Mouse (Mus musculus) left cerebral cortex, postnatal 10 days (tissue): ENCODE results near the gene Bcam. TPM values are rescaled to one million over a fixed set of nuclear protein-coding genes. Genes with fewer than 3 reads are reported as not detected.

Experiments
- DNase-seq, 2 experiments: peaks; one replicate each; pipeline ENCODE4 v3.0.0; 2021 to 2022; ENCODE audit warnings: low spot score in 2 of 2, mixed read lengths in 1 of 2; ENCODE audit errors: extremely low spot score in 1 of 2
- intact Hi-C: fragments of 180-260 bp; cut with DNase I; formaldehyde crosslinking; loops from one replicate; pipeline ENCODE4 v1.15.1; 2025
- total RNA-seq, 2 experiments: library from RNA; stranded (reverse); gene quantifications; 2 replicates each; pipeline ENCODE4 v1.2.3; 2021

The Bcam gene
- total RNA-seq: 10 to 100 TPM; 10.3 to 10.9 TPM

GRCm38 (mm10) chr7:19770984-19771391 is at the start of gene Bcam:
TSS of gene Bcam (minus strand) at chr7:19771016.
- intact Hi-C loops: no loop called here
- DNase-seq: peak in 1 of 2 experiments; percentile 36

DNA sequence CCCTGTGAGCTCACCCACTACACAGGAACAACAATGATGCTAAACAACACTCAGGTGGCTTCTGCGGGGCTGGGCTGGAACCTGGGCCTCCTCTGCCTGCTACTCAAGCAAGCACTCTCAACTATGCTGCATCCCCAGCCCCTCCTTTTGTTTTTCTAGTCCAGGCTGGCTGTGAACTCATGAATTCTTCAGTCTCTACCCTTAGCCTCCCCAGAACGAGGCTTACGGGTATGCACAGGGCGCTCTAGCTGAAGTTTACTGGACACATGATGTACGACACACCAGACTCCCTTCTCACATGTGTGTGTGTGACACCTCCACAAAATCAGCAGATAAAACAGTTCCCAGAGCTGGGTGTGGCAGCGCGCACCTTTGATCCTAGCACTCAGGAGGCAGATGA is 48.1 kb upstream of the Bcam start:
- intact Hi-C loops: no loop called here
- DNase-seq: no peak

GRCm38 (mm10) chr7:19818440-19818839 is 47.6 kb upstream of the Bcam start:
- intact Hi-C loops: no loop called here
- DNase-seq: no peak

DNA sequence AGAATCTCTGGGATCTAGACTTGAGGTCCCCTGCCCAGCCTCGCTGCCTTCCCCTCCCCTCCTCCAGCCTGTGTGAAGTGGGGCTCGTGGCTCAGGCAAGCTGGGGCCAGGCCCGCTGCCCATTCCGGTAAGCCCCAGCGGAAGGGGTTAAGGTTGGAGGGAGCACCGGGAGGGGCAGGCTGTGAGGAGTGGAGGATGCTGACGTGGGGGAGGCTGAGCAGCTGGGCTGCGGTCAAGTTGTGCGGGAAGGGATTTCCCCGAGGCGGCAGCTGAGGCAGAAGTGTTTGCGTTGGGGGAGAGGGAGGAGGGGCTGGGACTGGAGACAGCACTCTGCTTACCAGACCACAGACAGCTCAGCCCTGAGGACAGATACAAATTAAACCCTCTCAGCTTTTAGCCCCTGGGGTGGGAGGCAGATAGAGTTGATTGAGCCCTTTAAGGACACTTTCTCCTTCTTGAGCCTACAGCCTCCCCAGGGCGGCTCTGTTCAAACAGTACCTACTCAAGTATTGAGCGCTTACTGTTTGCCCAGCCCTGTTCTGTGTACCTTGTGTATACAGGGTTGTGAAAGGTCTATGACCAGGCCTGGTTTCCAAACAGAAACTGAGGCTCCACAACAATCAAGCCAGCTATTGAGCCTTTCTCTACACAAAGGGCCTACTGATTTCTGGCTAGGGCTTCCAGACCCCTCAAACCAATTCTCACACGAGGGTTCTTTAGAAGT is 46.7 kb upstream of the Bcam start:
- intact Hi-C loops: no loop called here
- DNase-seq: peak in 1 of 2 experiments; percentile 83

- peak; percentile 28 to 94 for DNase-seq
- intact Hi-C loops: no loop called here
Observed at GRCm38 (mm10) chr7:19816224-19816771, 45.5 kb upstream of the Bcam start.

DNA sequence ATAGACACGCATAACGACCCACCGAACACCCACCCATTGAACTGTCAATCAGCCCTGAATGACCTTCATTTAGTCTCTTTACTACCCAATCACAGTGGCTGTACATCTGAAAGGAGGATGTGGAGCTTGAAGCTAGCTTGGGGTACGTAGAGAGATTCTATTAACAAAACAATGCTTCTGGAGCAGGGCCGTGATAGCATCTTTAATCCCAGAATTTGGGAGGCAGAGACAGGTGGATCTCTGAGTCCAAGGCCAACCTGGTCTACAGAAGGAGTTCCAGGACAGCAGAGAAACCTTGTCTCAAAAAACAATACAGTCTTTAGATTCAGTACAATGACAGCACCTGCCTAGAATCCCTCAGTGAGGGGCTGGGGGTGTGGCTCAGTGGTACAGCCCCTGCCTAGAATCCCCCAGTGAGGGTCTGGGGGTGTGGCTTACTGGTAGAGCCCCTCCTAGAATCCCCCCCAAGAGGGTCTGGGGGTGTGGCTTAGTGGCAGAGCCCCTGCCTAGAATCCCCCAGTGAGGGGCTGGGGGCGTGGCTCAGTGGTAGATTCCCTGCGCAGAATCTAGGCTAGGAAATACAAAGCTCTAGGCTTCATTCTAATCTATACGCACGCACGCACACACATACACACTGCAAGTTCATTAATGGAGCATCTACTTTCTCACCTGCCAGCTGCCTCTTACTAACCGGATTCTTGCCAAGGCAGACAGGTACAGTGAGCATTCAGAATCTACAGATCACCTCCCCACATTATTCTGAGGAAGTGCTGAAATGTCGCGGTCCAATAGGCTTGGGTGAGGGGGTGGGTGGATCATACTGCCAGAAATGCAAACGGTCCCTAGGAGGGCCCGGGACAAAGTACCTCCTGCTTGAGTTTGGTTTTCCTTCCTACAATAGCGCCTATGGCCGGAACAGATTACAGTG is 44.7 kb upstream of the Bcam start:
- intact Hi-C loops: no loop called here
- no peak for DNase-seq

DNA sequence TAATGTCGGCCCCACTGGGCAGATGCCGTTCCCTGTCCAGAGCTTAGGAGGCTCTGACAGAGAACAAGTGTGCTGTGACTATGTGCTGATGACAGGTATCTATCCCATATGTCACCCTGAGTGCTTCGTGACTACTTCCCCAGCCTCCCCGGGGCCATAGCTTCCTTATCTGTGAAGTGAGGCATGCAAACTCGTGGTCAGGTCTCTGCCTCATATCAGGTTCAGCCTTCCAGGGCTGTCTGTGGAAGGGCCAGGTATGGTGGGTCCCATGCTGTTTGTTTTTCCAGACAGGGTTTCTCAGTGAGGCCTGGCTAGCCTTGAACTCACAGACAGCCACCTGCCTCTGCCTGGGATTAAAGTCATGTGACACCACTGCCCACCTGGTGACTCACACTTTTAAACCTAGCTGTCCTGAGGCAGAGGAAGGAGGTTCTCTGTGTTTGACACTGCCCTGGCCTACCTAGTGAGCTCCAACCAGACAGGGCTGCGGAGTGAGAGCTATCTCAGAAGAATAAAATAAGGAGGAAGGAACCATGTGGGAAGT is 42.8 kb upstream of the Bcam start:
- intact Hi-C loops: no loop called here
- DNase-seq: no peak

DNA sequence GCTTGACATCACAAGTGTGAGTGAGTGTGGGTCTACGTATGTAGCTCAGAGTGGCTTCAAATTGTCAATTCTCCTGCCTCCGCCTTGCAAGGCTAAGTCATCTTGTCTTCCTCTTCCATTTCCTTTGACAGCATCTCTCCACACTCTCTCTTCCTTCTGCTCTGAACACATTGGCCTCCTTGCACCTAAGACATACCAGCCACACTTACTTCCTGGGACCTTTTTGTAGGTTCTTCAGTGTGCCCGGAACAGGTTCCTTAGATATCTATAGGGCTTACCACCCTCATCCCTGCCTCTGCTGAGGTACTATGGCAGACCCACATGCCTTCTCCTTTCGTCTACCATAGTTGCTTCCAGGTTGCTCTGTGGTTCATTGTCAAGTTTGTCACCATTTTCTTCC is 42.3 kb upstream of the Bcam start:
- intact Hi-C loops: no loop called here
- no peak for DNase-seq

- intact Hi-C loops: no loop called here
- DNase-seq: peak in 1 of 2 experiments; percentile 63
Observed at GRCm38 (mm10) chr7:19811114-19811513, 40.3 kb upstream of the Bcam start.

GRCm38 (mm10) chr7:19809369-19809768 is 38.6 kb upstream of the Bcam start:
- peak in 1 of 2 experiments; percentile 64 for DNase-seq
- intact Hi-C loops: no loop called here

DNA sequence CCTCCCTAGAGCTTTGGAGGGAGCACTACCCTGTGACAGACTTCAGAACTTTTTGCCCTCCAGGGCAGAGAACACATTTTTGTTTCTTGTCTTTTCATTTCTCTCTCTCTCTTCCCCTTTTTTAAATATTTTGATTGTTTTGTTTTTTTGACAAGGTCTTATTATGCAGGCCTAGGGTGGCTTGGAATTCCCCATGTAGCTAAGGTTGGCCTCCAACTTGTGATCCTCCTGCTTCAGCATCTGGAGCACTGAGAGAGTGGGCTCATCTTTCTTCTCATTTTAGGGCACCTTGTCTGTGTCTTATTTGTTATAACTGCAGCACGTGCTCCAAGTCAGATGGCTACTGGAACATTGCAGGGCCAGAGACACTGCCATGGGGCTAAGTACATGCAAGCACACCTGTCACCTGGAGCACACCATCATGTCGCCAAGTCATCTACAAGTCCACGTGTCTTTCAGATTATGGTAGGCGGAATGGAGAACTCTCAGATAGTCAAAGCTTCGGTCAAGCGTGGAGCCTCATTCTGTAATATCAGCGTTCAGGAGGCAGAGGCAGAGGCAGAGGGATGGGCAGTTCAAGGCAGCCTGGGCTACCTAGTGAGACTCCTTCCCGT is 35.6 kb upstream of the Bcam start:
- no peak for DNase-seq
- intact Hi-C loops: no loop called here

DNA sequence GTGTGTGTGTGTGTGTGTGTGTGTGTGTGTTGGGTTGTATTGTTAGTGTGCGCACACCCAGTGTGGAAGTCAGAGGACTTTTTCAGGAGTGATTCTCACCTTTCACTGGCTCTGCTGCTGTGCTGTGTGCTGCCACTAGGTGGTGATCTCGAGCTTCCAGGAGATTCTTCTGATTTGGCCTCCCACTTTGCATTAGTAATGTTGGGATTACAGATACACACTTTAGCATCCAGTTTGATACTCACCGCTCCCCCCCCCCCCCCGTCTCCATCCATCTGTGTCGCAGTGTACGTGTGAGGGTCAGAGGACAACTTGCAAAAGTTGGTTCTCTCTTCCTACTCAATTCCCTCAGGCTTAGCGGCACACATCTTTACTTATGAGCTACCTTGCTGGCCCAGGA is 32.2 kb upstream of the Bcam start:
- DNase-seq: peak in 1 of 2 experiments; percentile 48
- intact Hi-C loops: loop anchor here (2.0 kb wide), 1 partner anchor 46 kb away; no protein-coding TSS in a partner anchor

DNA sequence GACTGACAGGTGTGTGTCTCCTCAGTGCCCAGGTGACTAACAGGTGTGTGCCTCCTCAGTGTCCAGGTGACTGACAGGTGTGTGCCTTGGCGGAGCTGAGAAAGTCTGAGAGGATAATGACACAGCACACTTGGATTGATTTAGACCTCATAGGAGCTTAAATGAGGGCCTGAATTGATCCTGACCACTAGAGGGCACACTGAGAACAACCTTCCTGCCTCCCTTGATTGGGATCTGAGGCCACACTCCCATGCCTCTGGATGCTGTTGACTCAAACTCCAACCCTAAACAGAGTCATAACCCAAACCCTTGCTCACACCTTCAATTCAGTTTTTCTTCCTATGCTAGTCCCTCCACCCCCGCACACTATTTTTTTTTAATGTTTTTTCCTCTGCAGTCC is 29.9 kb upstream of the Bcam start:
- DNase-seq: no peak
- intact Hi-C loops: no loop called here

GRCm38 (mm10) chr7:19796697-19797588 is 26.1 kb upstream of the Bcam start, which contains the start of gene Cblc:
TSS of gene Cblc (minus strand) at chr7:19796809.
- DNase-seq: peak in 1 of 2 experiments; percentile 75
- intact Hi-C loops: loop anchor here (5.0 kb wide), 1 partner anchor 75 kb away; no protein-coding TSS in a partner anchor

- intact Hi-C loops: loop anchor here (5.0 kb wide), 1 partner anchor 76 kb away; no protein-coding TSS in a partner anchor
- no peak for DNase-seq
Observed at GRCm38 (mm10) chr7:19796254-19796653, 25.4 kb upstream of the Bcam start.

DNA sequence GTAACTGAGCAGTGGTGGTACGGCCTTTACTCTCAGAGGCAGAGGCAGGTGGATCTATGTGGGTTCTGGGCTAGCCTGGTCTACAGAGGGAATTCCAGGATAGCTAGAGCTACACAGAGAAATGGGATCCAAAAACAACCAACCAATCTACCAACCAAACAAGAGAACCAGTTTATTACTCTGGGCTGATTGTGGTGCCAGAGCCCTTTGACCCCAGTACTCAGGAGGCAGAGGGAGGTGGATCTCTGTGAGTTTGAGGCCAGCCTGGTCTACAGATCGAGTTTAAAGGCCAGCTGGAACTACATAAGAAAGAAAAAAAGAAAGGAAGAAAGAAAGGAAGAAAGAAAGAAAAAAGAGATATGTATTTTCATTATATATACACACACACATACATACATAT is 24.4 kb upstream of the Bcam start:
- no peak for DNase-seq
- intact Hi-C loops: loop anchor here (5.0 kb wide), 1 partner anchor 77 kb away; no protein-coding TSS in a partner anchor

- DNase-seq: no peak
- intact Hi-C loops: no loop called here
Observed at GRCm38 (mm10) chr7:19792701-19793630, 22.1 kb upstream of the Bcam start.
